In the genomic region with DNA sequence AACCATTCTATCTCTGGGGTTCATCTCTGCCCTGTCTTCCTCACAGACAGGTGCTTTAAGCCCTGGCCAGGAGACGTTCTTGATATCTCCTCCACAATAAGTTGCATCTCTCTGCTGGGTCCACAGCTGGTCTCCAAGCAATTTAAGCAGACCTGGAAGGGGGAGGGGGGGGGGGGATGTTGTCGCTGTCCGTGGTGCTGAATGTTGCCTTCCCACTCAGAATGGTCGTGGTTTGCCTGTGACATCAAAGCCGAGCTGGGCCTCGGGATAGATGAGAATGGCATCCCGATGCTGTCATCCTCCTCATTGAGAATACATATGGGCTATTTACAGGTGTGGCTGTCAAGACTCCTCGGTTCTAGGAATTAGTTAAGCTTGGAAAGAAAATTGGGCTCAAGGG, we compare ENCODE assay signal across 10 mouse cellular contexts. TPM values are rescaled to one million over a fixed set of nuclear protein-coding genes. Genes with fewer than 3 reads are reported as not detected.
DNase-seq lines count a peak whose midpoint lies in the region; ATAC-seq and TF ChIP-seq lines count a peak whose summit lies in the region.
"Had no signal": no experiment of that assay in that cellular context is flagged by ENCODE, and none has a peak within 500 bp of the region (broad histone marks: within the 10 kb centered on the region; RNA-seq: fewer than 3 reads in every experiment).

No protein-coding gene starts in this region.

- DNase-seq in cerebellum, adult 2 months = no peak
- DNase-seq in cerebellum, adult 8-10 months = no peak
- peak; percentile 12 for DNase-seq in kidney, postnatal 0 days (ENCODE audit: low spot score)
- no peak for DNase-seq in kidney, adult 9 months
- DNase-seq in adipocyte (ENCODE audit: low spot score) = peak; percentile 42
- DNase-seq in limb, embryonic 10.5 days (ENCODE audit: low spot score) = peak; percentile 71
- no peak for DNase-seq in right cerebral cortex, postnatal 4 days
- DNase-seq in ovary, postnatal 14 days (ENCODE audit: low spot score) = no peak

- H3K4me1 ChIP-seq in cerebellum, adult 2 months (ENCODE audit: control insufficient read depth, insufficient read depth, low read length) = peaks cover 40% of the 10 kb centered on the region
- no peaks in the 10 kb centered on the region for H3K4me1 ChIP-seq in kidney, postnatal 0 days (replicated peaks; ENCODE audit: insufficient read depth, low read length)
- H3K4me1 ChIP-seq in limb, embryonic 10.5 days = peaks cover 7% of the 10 kb centered on the region

- no peak overlapping the region for H3K9ac ChIP-seq in kidney, postnatal 0 days (ENCODE audit: low read depth, low read length)
- H3K9ac ChIP-seq: limb, embryonic 15.5 days; stomach, embryonic 15.5 days had no signal

- no peaks in the 10 kb centered on the region for H3K9me3 ChIP-seq in kidney, postnatal 0 days (replicated peaks; ENCODE audit: low read length)
- H3K9me3 ChIP-seq in limb, embryonic 10.5 days (replicated peaks) = no peaks in the 10 kb centered on the region
- H3K9me3 ChIP-seq: limb, embryonic 15.5 days; stomach, embryonic 15.5 days had no signal

- no peaks in the 10 kb centered on the region for H3K27me3 ChIP-seq in cerebellum, adult 2 months (ENCODE audit: control insufficient read depth, insufficient read depth, low read length)
- peaks cover 20% of the 10 kb centered on the region for H3K27me3 ChIP-seq in kidney, postnatal 0 days (ENCODE audit: insufficient read depth, low read length)
- H3K27me3 ChIP-seq in limb, embryonic 10.5 days (ENCODE audit: low read depth, poor library complexity, severe bottlenecking) = peaks cover 72% of the 10 kb centered on the region

- WGBS in cerebellum, adult 2 months = 2% methylated on average over 8 of the region's 8 CpGs
- WGBS in kidney, postnatal 0 days = 16% methylated on average over 8 of the region's 8 CpGs
- 20% methylated on average over 8 of the region's 8 CpGs for WGBS in limb, embryonic 10.5 days

- no peak for TF ChIP-seq CTCF in cerebellum, adult 2 months (IDR thresholded peaks at IDR 0.05; ENCODE audit: borderline replicate concordance, insufficient read depth, low read depth, low read length)
- TF ChIP-seq CTCF in kidney, postnatal 0 days (IDR thresholded peaks at IDR 0.05; ENCODE audit: low read depth) = no peak

- no peaks in the 10 kb centered on the region for H3K36me3 ChIP-seq in kidney, postnatal 0 days (ENCODE audit: insufficient read depth, low read length)
- no peaks in the 10 kb centered on the region for H3K36me3 ChIP-seq in limb, embryonic 10.5 days
- H3K36me3 ChIP-seq: limb, embryonic 15.5 days; stomach, embryonic 15.5 days had no signal

- ATAC-seq in kidney, postnatal 0 days (replicated peaks; ENCODE audit: low FRiP score, low read depth) = no peak

- TF ChIP-seq POLR2A in cerebellum, adult 2 months (IDR thresholded peaks at IDR 0.05; ENCODE audit: borderline replicate concordance, insufficient read depth, low read length) = no peak

- no peak overlapping the region for H3K4me3 ChIP-seq in cerebellum, adult 2 months (replicated peaks; ENCODE audit: insufficient read depth, low read depth, low read length)
- no peak overlapping the region for H3K4me3 ChIP-seq in kidney, postnatal 0 days (replicated peaks; ENCODE audit: low read depth, low read length)
- H3K4me3 ChIP-seq in limb, embryonic 10.5 days = no peak overlapping the region
- H3K4me3 ChIP-seq: limb, embryonic 15.5 days; stomach, embryonic 15.5 days had no signal

- H3K4me2 ChIP-seq in kidney, postnatal 0 days (ENCODE audit: low read length) = no peak overlapping the region
- H3K4me2 ChIP-seq: limb, embryonic 15.5 days; stomach, embryonic 15.5 days had no signal

- peak overlapping the region; percentile 64; the same call in 1 of the 2 replicates for H3K27ac ChIP-seq in cerebellum, adult 2 months (ENCODE audit: insufficient read depth, low read length)
- no peak overlapping the region for H3K27ac ChIP-seq in kidney, postnatal 0 days
- H3K27ac ChIP-seq in limb, embryonic 10.5 days = no peak overlapping the region
- H3K27ac ChIP-seq: limb, embryonic 15.5 days; stomach, embryonic 15.5 days had no signal

RNA-seq across cellular contexts. Expression of gene Npas4, which starts 2.3 kb away (rescaled TPM):
- 2.5 and 2.9 TPM in 2 replicates for polyA plus RNA-seq in cerebellum, adult 2 months (2012; rRNA removed)
- not detected in 2 replicates for polyA plus RNA-seq in kidney, postnatal 0 days (2015; fragmentation: Nextera tagmentation; extraction: Ambion mirVana)
- not detected in 2 replicates for polyA plus RNA-seq in limb, embryonic 10.5 days (2016; fragmentation: Nextera tagmentation; extraction: Ambion mirVana)
- polyA plus RNA-seq: limb, embryonic 15.5 days had no signal

RNA-seq across cellular contexts. Expression of gene Mrpl11, which starts 30.4 kb away (rescaled TPM):
- 68.5 and 74.2 TPM in 2 replicates for polyA plus RNA-seq in cerebellum, adult 2 months (2012; rRNA removed)
- 132 and 137 TPM in 2 replicates for polyA plus RNA-seq in kidney, postnatal 0 days (2015; fragmentation: Nextera tagmentation; extraction: Ambion mirVana)
- 161 and 187 TPM in 2 replicates for polyA plus RNA-seq in limb, embryonic 10.5 days (2016; fragmentation: Nextera tagmentation; extraction: Ambion mirVana)

RNA-seq across cellular contexts. Expression of gene Slc29a2, which starts 31.3 kb away (rescaled TPM):
- polyA plus RNA-seq in cerebellum, adult 2 months (2012; rRNA removed) = 23.8 and 24.0 TPM in 2 replicates
- 4.9 and 5.4 TPM in 2 replicates for polyA plus RNA-seq in kidney, postnatal 0 days (2015; fragmentation: Nextera tagmentation; extraction: Ambion mirVana)
- 7.3 and 8.6 TPM in 2 replicates for polyA plus RNA-seq in limb, embryonic 10.5 days (2016; fragmentation: Nextera tagmentation; extraction: Ambion mirVana)

RNA-seq across cellular contexts. Expression of gene B4gat1, which starts 46.3 kb away (rescaled TPM):
- polyA plus RNA-seq in cerebellum, adult 2 months (2012; rRNA removed) = 104 and 108 TPM in 2 replicates
- 57.1 and 64.2 TPM in 2 replicates for polyA plus RNA-seq in kidney, postnatal 0 days (2015; fragmentation: Nextera tagmentation; extraction: Ambion mirVana)
- 35.5 and 35.6 TPM in 2 replicates for polyA plus RNA-seq in limb, embryonic 10.5 days (2016; fragmentation: Nextera tagmentation; extraction: Ambion mirVana)

RNA-seq across cellular contexts. Expression of gene AC124502.3, which starts 46.3 kb away (rescaled TPM):
- polyA plus RNA-seq in cerebellum, adult 2 months (2012; rRNA removed) = 5.0 and 5.7 TPM in 2 replicates
- 1.1 and 1.3 TPM in 2 replicates for polyA plus RNA-seq in kidney, postnatal 0 days (2015; fragmentation: Nextera tagmentation; extraction: Ambion mirVana)
- polyA plus RNA-seq in limb, embryonic 10.5 days (2016; fragmentation: Nextera tagmentation; extraction: Ambion mirVana) = 1.8 and 3.1 TPM in 2 replicates

Comparison
In these comparisons a context has a peak if more than half of its experiments do, and no peak if none do; other contexts are left out.
1. DNase-seq: peak in kidney, postnatal 0 days (single experiment), adipocyte (single experiment) and limb, embryonic 10.5 days (single experiment); none in cerebellum, adult 2 months (0 of 2), cerebellum, adult 8-10 months (single experiment), kidney, adult 9 months (single experiment), right cerebral cortex, postnatal 4 days (single experiment) and ovary, postnatal 14 days (single experiment).